Mouse (Mus musculus) midbrain, embryonic 12.5 days (tissue): ENCODE data around the gene Thap3. TPM values are rescaled to one million over a fixed set of nuclear protein-coding genes. Genes with fewer than 3 reads are reported as not detected.
A peak's percentile ranks its signal among the peaks of the same experiment; 100 is the strongest.

Source experiments
- ATAC-seq: fragments of 200-750 bp; cut with Nextera tagmentation; 2 replicates; pipeline ENCODE4 v1.8.0; 2017; ENCODE audit warnings: low read depth, moderate TSS enrichment, moderate library complexity; ENCODE audit not compliant: low FRiP score
- H3K27ac ChIP-seq: fragments of 300-500 bp; sonication (generic); replicated peaks from 2 replicates; pipeline ENCODE4 v1.5.1; 2016; ENCODE audit warnings: mild to moderate bottlenecking
- H3K27me3 ChIP-seq: fragments of 300-500 bp; sonication (generic); 2 replicates; pipeline ENCODE4 v1.6.1; 2016; ENCODE audit warnings: mild to moderate bottlenecking
- H3K36me3 ChIP-seq: fragments of 300-500 bp; sonication (generic); 2 replicates; pipeline ENCODE4 v1.6.1; 2016
- H3K4me1 ChIP-seq: fragments of 300-500 bp; sonication (generic); 2 replicates; pipeline ENCODE4 v1.6.1; 2016
- H3K4me2 ChIP-seq: fragments of 300-500 bp; sonication (generic); replicated peaks from 2 replicates; pipeline ENCODE4 v1.6.1; 2016; ENCODE audit warnings: mild to moderate bottlenecking, moderate library complexity
- H3K4me3 ChIP-seq: fragments of 300-500 bp; sonication (generic); 2 replicates; pipeline ENCODE4 v1.5.1; 2016; ENCODE audit warnings: mild to moderate bottlenecking
- H3K9ac ChIP-seq: fragments of 300-500 bp; sonication (generic); replicated peaks from 2 replicates; pipeline ENCODE4 v1.6.1; 2016; ENCODE audit warnings: mild to moderate bottlenecking, moderate library complexity
- H3K9me3 ChIP-seq: fragments of 300-500 bp; sonication (generic); 2 replicates; pipeline ENCODE4 v1.6.1; 2016; ENCODE audit warnings: mild to moderate bottlenecking
- WGBS: fragments of 180-500 bp; shearing (Covaris S2); methylation state at CpG from one replicate; pipeline ENCODE4 v1.1.7; 2016; 5-methylcytosine and 5-hydroxymethylcytosine counted together
- polyA plus RNA-seq: library from polyadenylated mRNA; unstranded; fragments of >200 nt; fragmentation: Nextera tagmentation; extraction: Ambion mirVana; gene quantifications from 2 replicates; pipeline ENCODE4 v1.2.1, GENCODE M21; 2016

Gene Thap3
- polyA plus RNA-seq, 1 experiment from 2014 or later: 33.9 TPM

GRCm38 (mm10) chr4:151938089-151938488 lies 50.7 kb downstream of the Thap3 start:
- WGBS: 89% methylated on average over 3 of the region's 3 CpGs
- no peak for ATAC-seq
- no peak overlapping the region for H3K4me2 ChIP-seq

GRCm38 (mm10) chr4:151937441-151937840 lies 51.4 kb downstream of the Thap3 start:
- H3K4me3 ChIP-seq: no peak overlapping the region
- peaks cover 17% of the 10 kb centered on the region for H3K4me1 ChIP-seq
- no peaks in the 10 kb centered on the region for H3K27me3 ChIP-seq
- no peak for ATAC-seq
- no peaks in the 10 kb centered on the region for H3K9me3 ChIP-seq
- 96% methylated on average over 13 of the region's 13 CpGs for WGBS
- no peaks in the 10 kb centered on the region for H3K36me3 ChIP-seq
- H3K27ac ChIP-seq: no peak overlapping the region
- no peak overlapping the region for H3K4me2 ChIP-seq
- H3K9ac ChIP-seq: no peak overlapping the region

More at GRCm38 (mm10) chr4:151938089-151938488, 50.7 kb downstream of the Thap3 start:
- H3K27me3 ChIP-seq: no peaks in the 10 kb centered on the region
- H3K4me1 ChIP-seq: peaks cover 17% of the 10 kb centered on the region
- H3K36me3 ChIP-seq: no peaks in the 10 kb centered on the region
- H3K9ac ChIP-seq: no peak overlapping the region
- H3K4me3 ChIP-seq: no peak overlapping the region
- H3K27ac ChIP-seq: no peak overlapping the region
- H3K9me3 ChIP-seq: no peaks in the 10 kb centered on the region

- Histone ChIP-seq H3K4me1 (peaks cover 17% of the 10 kb centered on the region), H3K9ac (peak overlapping the region; percentile 93), H3K9me3 (no peaks in the 10 kb centered on the region), H3K4me3 (peak overlapping the region; percentile 99), H3K27ac (no peak overlapping the region; the same call in 1 of the 2 replicates), H3K27me3 (0 out of 2 replicates have a peak, but pooled peaks cover 2% of the 10 kb centered on the region), H3K36me3 (no peaks in the 10 kb centered on the region), H3K4me2 (peak overlapping the region; percentile 99)
- no peak for ATAC-seq
- 2% methylated on average over 23 of the region's 23 CpGs for WGBS
Measured at GRCm38 (mm10) chr4:151934215-151934572, 54.6 kb downstream of the Thap3 start.

GRCm38 (mm10) chr4:151933505-151934214 lies 55.1 kb downstream of the Thap3 start, which contains the start of gene Dnajc11:
Gene Dnajc11 (plus strand): TSS chr4:151933691.
- peak within 1 kb of the TSS; percentile 60; the same call in 1 of the 2 replicates for H3K27ac ChIP-seq
- H3K27me3 ChIP-seq: 0 out of 2 replicates have a peak, but pooled peaks cover 6% of the 10 kb centered on the region
- ATAC-seq: peak; percentile 94
- H3K36me3 ChIP-seq: no peaks in the 10 kb centered on the region
- peaks cover 17% of the 10 kb centered on the region for H3K4me1 ChIP-seq
- peak within 1 kb of the TSS; percentile 99 for H3K4me2 ChIP-seq
- WGBS: under 1% methylated on average over 75 of the region's 83 CpGs
- peak within 1 kb of the TSS; percentile 99 for H3K4me3 ChIP-seq
- H3K9ac ChIP-seq: peak within 1 kb of the TSS; percentile 93
- H3K9me3 ChIP-seq: no peaks in the 10 kb centered on the region

Other genes starting within 250 kb of the Thap3 start
- gene Camta1, start 127.1 kb downstream of the Thap3 start, polyA plus RNA-seq: 135 and 152 TPM in 2 replicates
- gene Dnajc11, start 55.3 kb downstream of the Thap3 start, polyA plus RNA-seq: 84.4 and 89.8 TPM in 2 replicates
- 25.8 and 28.9 TPM in 2 replicates for gene Phf13, start 7.3 kb upstream of the Thap3 start, polyA plus RNA-seq
- 4.7 and 5.4 TPM in 2 replicates for gene Klhl21, start 19.8 kb upstream of the Thap3 start, polyA plus RNA-seq
- 20.8 and 23.4 TPM in 2 replicates for gene Zbtb48, start 38.7 kb upstream of the Thap3 start, polyA plus RNA-seq
- 0.59 and 1.3 TPM in 2 replicates for gene Tas1r1, start 49.6 kb upstream of the Thap3 start, polyA plus RNA-seq
- gene Nol9, start 50.3 kb upstream of the Thap3 start, polyA plus RNA-seq: 35.4 and 36.9 TPM in 2 replicates
- gene Plekhg5, start 83.5 kb upstream of the Thap3 start, polyA plus RNA-seq: 9.4 and 9.9 TPM in 2 replicates
- gene Tnfrsf25, start 126.9 kb upstream of the Thap3 start, polyA plus RNA-seq: 0.73 and 0.83 TPM in 2 replicates
- gene Espn, start 163.4 kb upstream of the Thap3 start, polyA plus RNA-seq: 0.26 TPM in 1 of 2 replicates, not detected in the other
- 0.47 and 0.60 TPM in 2 replicates for gene Hes2, start 169.9 kb upstream of the Thap3 start, polyA plus RNA-seq
- 104 and 105 TPM in 2 replicates for gene Acot7, start 189.1 kb upstream of the Thap3 start, polyA plus RNA-seq